Mouse (Mus musculus) heart, embryonic 15.5 days (tissue): Measurements from ENCODE around the gene Alox12. TPM values are rescaled to one million over a fixed set of nuclear protein-coding genes. Genes with fewer than 3 reads are reported as not detected.

ENCODE experiments used
- ATAC-seq: fragments of 200-750 bp; cut with Nextera tagmentation; replicated peaks from 2 replicates; pipeline ENCODE4 v1.8.0; 2017; ENCODE audit warnings: low read depth, moderate TSS enrichment; ENCODE audit not compliant: insufficient number of reproducible peaks, insufficient read depth, low FRiP score
- H3K27ac ChIP-seq: fragments of 300-500 bp; sonication (generic); 2 replicates; pipeline ENCODE4 v1.5.1; 2015; ENCODE audit warnings: mild to moderate bottlenecking, inconsistent platforms
- H3K27me3 ChIP-seq: fragments of 300-500 bp; sonication (generic); 2 replicates; pipeline ENCODE4 v1.6.1; 2015; ENCODE audit warnings: inconsistent platforms
- H3K36me3 ChIP-seq: fragments of 300-500 bp; sonication (generic); 2 replicates; pipeline ENCODE4 v1.6.1; 2015; ENCODE audit warnings: mild to moderate bottlenecking, inconsistent platforms
- H3K4me1 ChIP-seq: fragments of 300-500 bp; sonication (generic); replicated peaks from 2 replicates; pipeline ENCODE4 v1.6.1; 2015; ENCODE audit warnings: inconsistent platforms
- H3K4me2 ChIP-seq: fragments of 300-500 bp; sonication (generic); 2 replicates; pipeline ENCODE4 v1.6.1; 2015; ENCODE audit warnings: inconsistent platforms, mild to moderate bottlenecking, moderate library complexity
- H3K4me3 ChIP-seq: fragments of 300-500 bp; sonication (generic); 2 replicates; pipeline ENCODE4 v1.5.1; 2015; ENCODE audit warnings: mild to moderate bottlenecking, inconsistent platforms
- H3K9ac ChIP-seq: fragments of 300-500 bp; sonication (generic); 2 replicates; pipeline ENCODE4 v1.6.1; 2015; ENCODE audit warnings: mild to moderate bottlenecking, inconsistent platforms
- H3K9me3 ChIP-seq: fragments of 300-500 bp; sonication (generic); replicated peaks from 2 replicates; pipeline ENCODE4 v1.6.1; 2016; ENCODE audit warnings: inconsistent platforms
- WGBS: fragments of 180-500 bp; shearing (Covaris S2); methylation state at CpG from one replicate; pipeline ENCODE4 v1.1.7; 2015; ENCODE audit warnings: mixed read lengths; 5-methylcytosine and 5-hydroxymethylcytosine counted together
- polyA plus RNA-seq: library from polyadenylated mRNA; unstranded; fragments of >200 nt; fragmentation: Nextera tagmentation; extraction: Ambion mirVana; gene quantifications from 2 replicates; pipeline ENCODE4 v1.2.1, GENCODE M21; 2015

Gene Alox12
- polyA plus RNA-seq, 1 experiment from 2014 or later = 4.1 TPM

GRCm38 (mm10) chr11:70210681-70211080 lies 44.5 kb downstream of the Alox12 start:
- WGBS = 79% methylated on average over 2 of the region's 2 CpGs
- Histone ChIP-seq H3K27ac (no peak overlapping the region), H3K4me2 (no peak overlapping the region), H3K4me3 (no peak overlapping the region), H3K9me3 (no peaks in the 10 kb centered on the region), H3K4me1 (peaks cover 20% of the 10 kb centered on the region), H3K9ac (no peak overlapping the region), H3K27me3 (peaks cover 44% of the 10 kb centered on the region), H3K36me3 (no peaks in the 10 kb centered on the region)
- ATAC-seq = no peak

GRCm38 (mm10) chr11:70208778-70209388 lies 46.3 kb downstream of the Alox12 start:
- WGBS = 67% methylated on average over 5 of the region's 5 CpGs
- Histone ChIP-seq H3K4me3 (no peak overlapping the region), H3K27me3 (peaks cover 27% of the 10 kb centered on the region), H3K27ac (no peak overlapping the region), H3K4me2 (no peak overlapping the region), H3K36me3 (no peaks in the 10 kb centered on the region), H3K4me1 (peaks cover 3% of the 10 kb centered on the region), H3K9me3 (no peaks in the 10 kb centered on the region), H3K9ac (no peak overlapping the region)
- ATAC-seq = no peak

- WGBS = 54% methylated on average over 7 of the region's 7 CpGs
- ATAC-seq = no peak
These were observed 47.9 kb downstream of the Alox12 start for GRCm38 (mm10) chr11:70207283-70207682.

GRCm38 (mm10) chr11:70206801-70207200 lies 48.4 kb downstream of the Alox12 start:
- Histone ChIP-seq H3K9ac (no peak overlapping the region), H3K4me3 (no peak overlapping the region), H3K27ac (no peak overlapping the region), H3K4me1 (no peaks in the 10 kb centered on the region), H3K36me3 (no peaks in the 10 kb centered on the region), H3K27me3 (0 out of 2 replicates have a peak, but pooled peaks cover 9% of the 10 kb centered on the region), H3K4me2 (no peak overlapping the region), H3K9me3 (no peaks in the 10 kb centered on the region)
- WGBS = 66% methylated on average over 2 of the region's 2 CpGs
- no peak for ATAC-seq

More at GRCm38 (mm10) chr11:70207283-70207682, 47.9 kb downstream of the Alox12 start:
- H3K27ac ChIP-seq = no peak overlapping the region
- no peak overlapping the region for H3K9ac ChIP-seq
- H3K4me3 ChIP-seq = no peak overlapping the region
- no peaks in the 10 kb centered on the region for H3K9me3 ChIP-seq
- peaks cover 11% of the 10 kb centered on the region for H3K27me3 ChIP-seq
- H3K4me2 ChIP-seq = no peak overlapping the region
- H3K36me3 ChIP-seq = no peaks in the 10 kb centered on the region
- no peaks in the 10 kb centered on the region for H3K4me1 ChIP-seq

- WGBS = 33% methylated on average over 5 of the region's 5 CpGs
- no peaks in the 10 kb centered on the region for H3K36me3 ChIP-seq
- ATAC-seq = no peak
These were observed 53.5 kb downstream of the Alox12 start for GRCm38 (mm10) chr11:70201691-70202090.

GRCm38 (mm10) chr11:70200036-70200608 lies 55.0 kb downstream of the Alox12 start:
- Histone ChIP-seq H3K36me3 (no peaks in the 10 kb centered on the region), H3K27ac (no peak overlapping the region), H3K4me2 (no peak overlapping the region), H3K4me1 (no peaks in the 10 kb centered on the region), H3K4me3 (no peak overlapping the region), H3K27me3 (peaks cover 2% of the 10 kb centered on the region; the same call in 1 of the 2 replicates), H3K9me3 (no peaks in the 10 kb centered on the region), H3K9ac (no peak overlapping the region)
- ATAC-seq = no peak
- WGBS = 87% methylated on average over 5 of the region's 5 CpGs

More at GRCm38 (mm10) chr11:70201691-70202090, 53.5 kb downstream of the Alox12 start:
- Histone ChIP-seq H3K4me2 (no peak overlapping the region), H3K4me3 (no peak overlapping the region), H3K9ac (no peak overlapping the region), H3K27ac (no peak overlapping the region), H3K9me3 (no peaks in the 10 kb centered on the region), H3K27me3 (peaks cover 2% of the 10 kb centered on the region; the same call in 1 of the 2 replicates), H3K4me1 (no peaks in the 10 kb centered on the region)

- no peaks in the 10 kb centered on the region for H3K4me1 ChIP-seq
- ATAC-seq = no peak
- WGBS = 79% methylated on average over 8 of the region's 8 CpGs
These were observed 56.0 kb downstream of the Alox12 start for GRCm38 (mm10) chr11:70199107-70199506.

GRCm38 (mm10) chr11:70198332-70198731 lies 56.8 kb downstream of the Alox12 start:
- Histone ChIP-seq H3K9ac (no peak overlapping the region), H3K4me3 (no peak overlapping the region), H3K27me3 (peaks cover 2% of the 10 kb centered on the region; the same call in 1 of the 2 replicates), H3K9me3 (no peaks in the 10 kb centered on the region), H3K4me1 (no peaks in the 10 kb centered on the region), H3K36me3 (no peaks in the 10 kb centered on the region), H3K27ac (no peak overlapping the region), H3K4me2 (no peak overlapping the region)
- ATAC-seq = no peak
- 59% methylated on average over 3 of the region's 3 CpGs for WGBS

More at GRCm38 (mm10) chr11:70199107-70199506, 56.0 kb downstream of the Alox12 start:
- Histone ChIP-seq H3K27ac (no peak overlapping the region), H3K9ac (no peak overlapping the region), H3K9me3 (no peaks in the 10 kb centered on the region), H3K27me3 (peaks cover 2% of the 10 kb centered on the region; the same call in 1 of the 2 replicates), H3K4me2 (no peak overlapping the region), H3K4me3 (no peak overlapping the region), H3K36me3 (no peaks in the 10 kb centered on the region)

GRCm38 (mm10) chr11:70193354-70194285 lies 61.5 kb downstream of the Alox12 start:
- Histone ChIP-seq H3K27me3 (no peaks in the 10 kb centered on the region), H3K4me1 (no peaks in the 10 kb centered on the region), H3K27ac (no peak overlapping the region), H3K9ac (no peak overlapping the region), H3K4me3 (no peak overlapping the region), H3K9me3 (no peaks in the 10 kb centered on the region), H3K36me3 (no peaks in the 10 kb centered on the region), H3K4me2 (no peak overlapping the region)
- 49% methylated on average over 11 of the region's 11 CpGs for WGBS
- no peak for ATAC-seq

- no peak overlapping the region for H3K4me2 ChIP-seq
- no peaks in the 10 kb centered on the region for H3K9me3 ChIP-seq
- H3K4me3 ChIP-seq = no peak overlapping the region
- H3K4me1 ChIP-seq = no peaks in the 10 kb centered on the region
- no peaks in the 10 kb centered on the region for H3K27me3 ChIP-seq
- no peak for ATAC-seq
- H3K27ac ChIP-seq = no peak overlapping the region
- H3K9ac ChIP-seq = no peak overlapping the region
- H3K36me3 ChIP-seq = no peaks in the 10 kb centered on the region
- 81% methylated on average over 4 of the region's 4 CpGs for WGBS
These were observed 63.0 kb downstream of the Alox12 start for GRCm38 (mm10) chr11:70192157-70192556.
